Mouse (Mus musculus): ENCODE data around the gene Iqck.

Iqck gene

DNA sequence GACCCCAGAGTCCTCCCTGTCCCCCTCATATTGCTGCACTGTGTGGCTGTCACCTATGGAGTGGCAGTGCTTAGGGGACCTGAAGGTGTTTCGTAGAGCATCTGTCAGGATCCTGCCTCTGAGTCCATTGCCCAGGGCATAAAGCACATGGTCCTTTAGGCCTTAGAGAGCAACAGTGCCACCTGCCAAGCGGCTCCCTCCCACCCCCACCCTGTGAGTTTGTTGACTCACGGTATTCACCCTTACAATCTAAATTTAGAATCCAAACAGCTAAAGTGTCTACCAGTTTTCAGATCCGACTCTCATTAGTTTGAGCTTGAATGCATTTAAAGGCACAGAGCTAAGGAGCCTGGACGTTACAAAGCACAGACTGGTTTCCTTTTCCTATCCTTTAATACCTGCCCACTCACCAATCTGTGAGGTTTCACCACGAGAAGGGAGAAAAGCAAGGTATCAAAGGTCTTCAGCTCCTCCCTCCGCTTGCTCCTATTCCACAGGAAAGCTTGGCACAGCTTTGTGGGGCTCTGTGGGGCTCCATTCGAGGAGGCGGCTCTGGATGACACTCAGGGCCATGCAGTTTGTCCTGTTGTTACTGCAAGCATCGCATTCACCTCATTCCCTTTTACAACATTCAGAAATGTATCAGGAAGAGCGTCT lies 98.2 kb downstream of the Iqck start:
- DNase-seq (ENCODE audit: low spot score), result no peak

GRCm38 (mm10) chr7:118954968-118955367 lies 99.4 kb downstream of the Iqck start:
- no peak for DNase-seq (ENCODE audit: low spot score)

GRCm38 (mm10) chr7:118956616-118957246 lies 101.2 kb downstream of the Iqck start:
- no peak for DNase-seq (ENCODE audit: low spot score)

DNA sequence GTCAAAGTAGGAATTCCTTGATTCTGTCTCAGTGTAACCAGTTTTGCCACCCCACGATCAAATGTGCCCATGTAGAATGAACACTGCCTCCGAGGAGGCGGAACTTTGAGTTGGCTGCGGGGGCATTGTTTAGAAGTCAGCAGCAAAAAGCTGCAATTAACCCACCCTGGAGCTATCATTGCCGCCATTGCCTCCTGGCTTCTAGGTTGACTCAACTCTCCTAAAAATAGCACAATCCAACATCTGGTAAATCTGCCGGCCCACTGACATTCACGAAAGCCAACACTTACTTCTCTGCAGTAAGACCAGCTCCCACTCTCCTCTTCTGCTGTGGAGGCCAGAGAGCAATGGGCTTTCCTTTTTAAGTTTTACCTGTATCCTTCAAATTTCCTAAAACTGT lies 103.7 kb downstream of the Iqck start:
- no peak for DNase-seq (ENCODE audit: low spot score)

- DNase-seq (ENCODE audit: low spot score), result no peak
These were observed 109.2 kb downstream of the Iqck start for GRCm38 (mm10) chr7:118964777-118965176.

DNA sequence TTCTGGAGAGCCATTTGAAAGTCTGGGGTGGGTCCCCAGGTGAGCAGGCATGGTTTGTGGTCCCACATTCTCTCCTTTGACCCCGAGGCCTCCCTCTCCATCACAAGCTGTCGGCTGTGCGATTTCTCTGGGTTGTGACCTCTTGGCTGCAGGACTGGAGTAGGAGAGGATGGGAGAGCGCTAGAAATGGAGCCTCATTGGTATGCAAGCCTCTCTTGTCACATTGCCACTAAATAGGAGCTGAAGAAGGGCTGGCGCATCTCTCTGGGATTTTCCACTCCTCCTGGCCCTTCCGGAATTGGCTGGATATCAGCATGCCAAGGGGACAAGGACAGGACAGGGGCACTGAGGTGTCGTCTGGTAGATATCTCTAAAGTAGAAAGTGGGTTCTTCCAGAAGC lies 109.6 kb downstream of the Iqck start:
- DNase-seq (ENCODE audit: low spot score), result no peak

DNA sequence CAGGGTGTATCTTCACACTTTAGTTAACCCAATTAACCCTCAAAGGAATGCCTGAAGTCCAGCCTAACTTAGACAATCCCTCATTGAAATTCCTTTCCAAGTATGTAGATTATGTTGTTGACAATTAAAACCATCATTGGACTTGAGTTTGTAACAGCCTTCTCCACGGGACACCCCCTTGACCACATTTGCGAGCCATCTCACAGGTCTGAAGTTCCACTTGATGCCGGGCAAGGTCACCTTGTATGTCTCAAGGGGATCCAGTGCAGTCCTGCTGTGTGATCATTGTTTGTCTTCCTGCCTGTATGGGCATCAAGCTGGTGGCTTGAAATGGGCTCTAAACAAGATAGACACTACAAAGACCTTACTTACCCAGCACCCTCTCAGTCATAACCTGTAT lies 113.3 kb downstream of the Iqck start:
- no peak for DNase-seq (ENCODE audit: low spot score)

DNA sequence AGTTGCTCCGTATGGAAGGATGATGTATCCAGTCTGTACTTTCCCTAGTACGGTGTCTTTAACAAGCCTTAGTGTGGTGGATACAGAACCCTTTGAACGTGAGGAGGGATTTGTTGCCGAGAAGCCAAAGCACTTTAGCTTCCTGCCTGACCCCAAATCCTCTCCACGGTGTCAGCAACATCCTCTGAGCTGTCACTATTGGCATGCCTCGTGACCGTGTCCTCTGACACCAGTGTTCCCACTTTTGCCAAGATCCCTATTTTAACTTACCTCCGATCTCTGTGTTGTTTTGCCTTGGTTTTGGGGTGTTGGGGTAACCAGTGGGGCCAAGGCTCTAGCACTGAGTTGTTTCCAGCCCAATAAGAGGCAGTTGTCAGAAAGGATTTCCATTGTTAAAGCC lies 115.9 kb downstream of the Iqck start:
- no peak for DNase-seq (ENCODE audit: low spot score)

DNA sequence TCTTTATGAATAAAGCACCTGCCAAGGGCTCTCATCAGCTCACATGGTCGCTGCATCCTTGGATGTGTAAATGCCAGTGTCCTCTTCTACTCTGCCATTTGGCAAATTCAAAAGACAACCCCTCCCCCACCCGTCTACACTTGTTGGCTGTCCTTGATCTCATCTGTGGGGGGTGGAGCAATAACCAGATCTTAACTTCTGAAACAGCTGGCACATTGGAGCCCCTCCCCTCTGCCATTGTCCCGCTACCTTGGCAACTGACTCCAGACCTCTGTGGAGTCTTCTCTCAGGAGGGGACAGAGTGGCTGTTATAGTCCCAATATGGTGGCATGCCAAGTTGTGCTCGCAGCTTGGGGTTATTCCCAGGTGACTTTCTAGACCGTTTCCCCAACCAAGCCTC lies 116.8 kb downstream of the Iqck start:
- DNase-seq (ENCODE audit: low spot score), result no peak

DNA sequence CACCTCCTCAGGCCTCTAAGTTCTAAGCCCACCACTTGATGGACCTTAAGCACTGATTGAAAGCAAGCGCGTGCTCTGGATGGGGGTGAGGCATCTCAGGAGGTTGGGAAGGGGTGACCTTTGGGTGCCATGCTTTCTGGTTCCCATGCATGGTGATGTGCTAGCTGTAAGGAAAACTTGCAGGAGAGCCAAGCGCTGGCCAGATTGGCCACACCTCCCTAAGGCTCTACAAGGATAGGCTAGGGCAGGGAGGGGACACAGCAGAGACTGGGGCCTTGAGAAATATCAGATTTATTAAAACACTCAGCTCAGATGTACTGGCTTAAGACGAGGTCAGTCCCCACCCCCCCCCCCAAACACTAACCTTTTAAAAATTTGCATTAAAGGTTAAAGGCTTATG lies 117.8 kb downstream of the Iqck start:
- no peak for DNase-seq (ENCODE audit: low spot score)

DNA sequence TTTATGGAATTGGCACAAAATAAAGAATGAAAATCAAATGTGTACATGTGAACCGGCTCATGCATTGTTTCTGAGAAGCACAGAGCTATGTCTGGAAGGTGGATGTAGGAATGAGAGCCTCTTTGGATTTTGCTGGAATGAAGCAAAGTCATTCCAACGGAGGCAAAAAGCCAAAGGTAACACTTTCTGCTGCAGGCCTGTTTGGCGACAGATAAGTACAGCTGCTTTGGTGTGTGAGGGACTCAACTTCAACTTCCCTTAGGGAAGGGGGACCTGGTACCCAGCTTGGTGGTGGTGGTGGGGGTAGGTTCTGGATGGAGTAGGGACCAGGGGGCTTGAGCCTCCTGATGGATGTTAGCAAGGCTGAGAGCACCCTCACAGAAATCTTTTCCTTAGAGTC lies 120.3 kb downstream of the Iqck start:
- DNase-seq (ENCODE audit: low spot score), result no peak

- no peak for DNase-seq (ENCODE audit: low spot score)
These were observed 121.0 kb downstream of the Iqck start for GRCm38 (mm10) chr7:118976414-118977166.

DNA sequence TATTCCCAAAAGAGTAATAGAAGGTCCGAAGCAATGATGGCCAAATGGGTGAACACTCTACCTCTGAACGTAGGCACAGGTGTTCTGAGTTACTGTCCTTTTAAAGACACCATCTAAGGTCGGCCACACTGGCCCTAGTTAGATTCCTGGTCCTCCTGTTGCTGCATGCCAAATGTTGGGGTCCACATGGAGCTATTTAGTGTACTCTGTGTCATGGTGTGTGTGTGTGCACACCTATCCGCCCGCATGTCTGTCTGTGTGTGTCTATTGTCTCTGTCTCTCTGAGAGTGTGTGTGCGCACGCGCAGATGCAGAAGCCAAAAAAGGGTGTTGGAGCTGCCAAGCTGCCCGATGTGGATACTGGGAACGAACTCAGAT lies 121.6 kb downstream of the Iqck start:
- no peak for DNase-seq (ENCODE audit: low spot score)

DNA sequence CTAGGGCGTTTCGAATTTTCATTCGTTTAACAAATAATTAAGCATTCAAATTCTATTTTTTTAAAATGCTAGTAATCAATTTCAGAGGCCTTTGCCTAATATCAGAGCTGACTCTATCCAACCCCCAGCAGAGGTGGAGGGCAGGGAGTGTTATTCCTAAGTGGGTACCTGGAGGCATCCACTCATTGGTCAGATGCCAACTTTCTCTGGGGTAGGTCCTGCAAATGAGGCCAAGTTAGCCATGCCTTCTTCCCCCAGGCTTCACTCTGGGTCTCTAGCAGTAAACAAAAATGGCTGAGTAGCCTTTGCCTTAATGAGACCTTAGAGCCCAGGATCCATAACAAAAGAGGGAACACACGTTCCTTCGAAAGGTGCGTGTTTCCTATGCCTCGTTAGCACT lies 123.6 kb downstream of the Iqck start:
- DNase-seq (ENCODE audit: low spot score), result no peak

- no peak for DNase-seq (ENCODE audit: low spot score)
These were observed 124.2 kb downstream of the Iqck start for GRCm38 (mm10) chr7:118979708-118980107.

DNA sequence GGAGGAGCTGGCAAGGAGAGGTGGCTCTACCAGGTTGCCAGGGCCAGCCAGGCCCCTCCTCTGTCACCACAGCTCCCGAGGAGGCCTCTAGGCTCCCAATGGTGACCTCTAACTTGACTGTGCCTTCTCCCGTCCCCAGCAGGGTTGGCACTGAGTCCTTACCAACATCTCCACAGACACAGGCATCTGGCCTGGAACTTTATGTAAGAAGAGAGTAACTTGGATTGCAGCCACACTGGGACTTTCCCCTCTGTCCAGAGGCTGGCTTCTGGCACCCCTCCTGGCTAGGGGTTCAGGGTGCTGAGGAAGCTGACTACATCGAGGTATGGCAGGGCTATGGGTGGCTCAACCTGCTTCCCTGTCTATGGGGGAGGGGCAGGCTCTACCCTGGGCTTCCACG lies 125.8 kb downstream of the Iqck start:
- no peak for DNase-seq (ENCODE audit: low spot score)

GRCm38 (mm10) chr7:118981831-118982230 lies 126.3 kb downstream of the Iqck start:
- DNase-seq (ENCODE audit: low spot score), result no peak

DNA sequence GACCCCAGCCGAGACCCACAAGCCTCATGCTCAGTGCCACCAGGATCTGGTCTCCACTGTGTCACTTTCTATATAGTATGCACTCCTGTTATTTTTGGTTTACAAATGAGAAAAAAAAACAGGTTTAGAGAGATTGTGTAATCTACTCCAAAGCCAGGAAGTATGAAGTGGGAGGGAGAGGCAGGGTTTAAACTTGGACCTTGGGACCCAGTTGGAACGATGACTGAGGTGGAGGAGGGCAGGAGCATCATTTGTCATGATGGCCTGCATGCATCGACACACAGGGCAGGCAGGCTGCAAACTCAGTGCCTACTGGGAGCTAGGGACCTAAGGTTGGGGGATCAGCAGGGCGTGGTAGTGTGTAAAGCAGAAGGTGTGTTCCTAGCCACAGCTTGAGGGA lies 127.0 kb downstream of the Iqck start:
- DNase-seq (ENCODE audit: low spot score), result no peak

- DNase-seq (ENCODE audit: low spot score), result no peak
These were observed 128.4 kb downstream of the Iqck start for GRCm38 (mm10) chr7:118983961-118984360.

- DNase-seq (ENCODE audit: low spot score), result no peak
These were observed 130.2 kb downstream of the Iqck start for GRCm38 (mm10) chr7:118985786-118986185.

DNA sequence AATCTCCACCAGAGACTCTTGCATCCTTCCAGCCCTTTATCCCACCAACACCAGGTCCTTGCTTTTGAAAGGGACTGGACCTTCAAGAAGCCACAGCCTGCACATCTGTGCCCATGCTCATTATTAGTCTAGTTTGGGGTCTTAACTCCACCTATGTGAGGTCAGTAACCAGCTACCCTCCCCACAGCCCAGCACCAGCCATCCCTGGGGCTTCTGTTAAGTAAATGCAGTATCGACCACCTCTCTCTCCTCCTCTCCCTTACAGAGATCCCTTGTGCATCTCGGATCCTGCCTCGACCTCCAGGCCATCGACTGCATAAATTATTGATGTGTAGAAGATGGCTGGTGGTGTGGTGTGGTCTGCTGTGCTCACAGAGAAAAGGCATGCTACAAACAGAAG lies 130.8 kb downstream of the Iqck start:
- no peak for DNase-seq (ENCODE audit: low spot score)

DNA sequence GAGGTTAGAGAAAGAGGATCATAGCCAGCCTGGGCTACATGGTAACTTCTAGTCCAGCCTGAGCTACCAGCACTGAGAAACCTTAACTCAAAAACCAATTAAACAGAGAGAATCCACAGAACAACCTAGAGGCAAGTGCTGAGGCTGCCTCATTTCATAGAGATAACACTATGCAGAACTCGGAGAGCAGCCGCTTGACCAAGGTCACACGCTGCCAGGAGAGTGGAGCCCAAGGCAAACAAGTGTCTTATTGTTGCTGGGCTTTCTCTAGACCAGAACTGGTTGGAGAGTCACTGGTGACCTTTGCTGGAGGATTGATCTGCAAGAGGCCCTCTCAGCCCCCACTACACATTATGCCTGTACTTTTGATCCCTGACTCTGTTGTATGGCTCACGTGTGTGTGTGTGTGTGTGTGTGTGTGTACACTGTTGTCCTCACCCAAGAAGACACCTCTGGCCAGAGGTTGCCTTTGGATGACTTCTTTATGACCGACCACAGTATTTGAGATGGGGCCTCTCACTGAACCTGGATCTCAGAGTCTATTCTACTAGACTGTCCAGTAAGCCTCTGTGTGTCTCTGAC lies 133.8 kb downstream of the Iqck start:
- DNase-seq (ENCODE audit: low spot score), result no peak

DNA sequence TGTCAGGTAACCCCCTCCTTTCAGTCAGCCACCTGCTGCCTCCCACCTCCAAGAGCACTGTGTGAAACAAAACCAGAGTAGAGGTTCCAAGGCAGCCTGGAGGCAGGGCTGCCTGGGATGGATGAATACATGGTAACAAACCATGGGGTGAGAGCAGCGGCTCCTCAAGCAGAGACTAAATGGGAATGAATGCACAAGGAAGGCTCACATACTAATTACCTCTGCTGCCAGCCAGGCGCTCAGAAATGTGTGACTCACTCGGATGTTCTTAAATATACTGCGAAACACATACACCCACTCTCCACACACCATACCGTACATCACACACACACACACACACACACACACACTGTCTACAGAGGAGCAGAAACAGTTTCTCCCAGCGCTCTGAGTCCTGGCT lies 134.7 kb downstream of the Iqck start:
- DNase-seq (ENCODE audit: low spot score), result no peak

Measured in c-Kit-positive CD71-positive TER-119-positive erythroid progenitor cells, embryonic 14.5 days (primary cell).